Mouse (Mus musculus) kidney, postnatal 0 days (tissue): ENCODE measurements around the gene Cfap58. TPM values are rescaled to one million over a fixed set of nuclear protein-coding genes. Genes with fewer than 3 reads are reported as not detected.

ENCODE experiments used
- ATAC-seq: fragments of 200-750 bp; cut with Nextera tagmentation; replicated peaks from 2 replicates; pipeline ENCODE4 v1.8.0; 2017; ENCODE audit warnings: low read depth, moderate number of reproducible peaks, moderate TSS enrichment, moderate library complexity; ENCODE audit not compliant: low FRiP score
- DNase-seq: peaks from one replicate; pipeline ENCODE4 v3.0.0-alpha.2; 2016; ENCODE audit warnings: low spot score
- H3K27ac ChIP-seq: fragments of 300-500 bp; sonication (generic); 2 replicates; pipeline ENCODE4 v1.5.1; 2014; ENCODE audit warnings: mild to moderate bottlenecking
- H3K27me3 ChIP-seq: fragments of 300-500 bp; sonication (generic); 2 replicates; pipeline ENCODE4 v1.6.1; 2014; ENCODE audit warnings: low read length, mixed read lengths; ENCODE audit not compliant: insufficient read depth
- H3K36me3 ChIP-seq: fragments of 300-500 bp; sonication (generic); 2 replicates; pipeline ENCODE4 v1.6.1; 2014; ENCODE audit warnings: low read length, mixed read lengths; ENCODE audit not compliant: insufficient read depth
- H3K4me1 ChIP-seq: fragments of 300-500 bp; sonication (generic); replicated peaks from 2 replicates; pipeline ENCODE4 v1.6.1; 2014; ENCODE audit warnings: antibody characterized with exemption, low read length, mixed read lengths; ENCODE audit not compliant: insufficient read depth
- H3K4me2 ChIP-seq: fragments of 300-500 bp; sonication (generic); 2 replicates; pipeline ENCODE4 v1.6.1; 2014; ENCODE audit warnings: mild to moderate bottlenecking, low read length, moderate library complexity, mixed read lengths
- H3K4me3 ChIP-seq: fragments of 300-500 bp; sonication (generic); replicated peaks from 2 replicates; pipeline ENCODE4 v1.5.1; 2014; ENCODE audit warnings: low read depth, low read length
- H3K9ac ChIP-seq: fragments of 300-500 bp; sonication (generic); 2 replicates; pipeline ENCODE4 v1.6.1; 2014; ENCODE audit warnings: low read depth, low read length
- H3K9me3 ChIP-seq: fragments of 300-500 bp; sonication (generic); replicated peaks from 2 replicates; pipeline ENCODE4 v1.6.1; 2016; ENCODE audit warnings: low read length, inconsistent platforms, mixed read lengths
- CTCF ChIP-seq: IDR thresholded peaks from 2 replicates; pipeline ENCODE4 v1.5.1; 2016; ENCODE audit warnings: antibody characterized with exemption, low read depth, mild to moderate bottlenecking, moderate library complexity
- WGBS: fragments of 180-500 bp; shearing (Covaris S2); extraction: QIAGEN DNeasy Blood & Tissue Kit; methylation state at CpG from one replicate; pipeline ENCODE4 v1.1.7; 2014; 5-methylcytosine and 5-hydroxymethylcytosine counted together
- polyA plus RNA-seq: library from polyadenylated mRNA; unstranded; fragments of >200 nt; fragmentation: Nextera tagmentation; extraction: Ambion mirVana; gene quantifications from 2 replicates; pipeline ENCODE4 v1.2.1, GENCODE M21; 2015

Cfap58 gene
- polyA plus RNA-seq, 1 experiment from 2014 or later: not detected

GRCm38 (mm10) chr19:47913344-47913743 lies 24.1 kb upstream of the Cfap58 start:
- H3K4me1 ChIP-seq: no peaks in the 10 kb centered on the region; the same call in 1 of the 2 replicates
- DNase-seq (no peak), ATAC-seq (no peak)
- no peak overlapping the region for H3K27ac ChIP-seq
- H3K4me3 ChIP-seq: no peak overlapping the region
- H3K36me3 ChIP-seq: no peaks in the 10 kb centered on the region
- TF ChIP-seq CTCF: no peak
- H3K9ac ChIP-seq: no peak overlapping the region
- WGBS: 79% methylated on average over 7 of the region's 7 CpGs
- no peaks in the 10 kb centered on the region for H3K27me3 ChIP-seq
- H3K4me2 ChIP-seq: no peak overlapping the region
- no peaks in the 10 kb centered on the region for H3K9me3 ChIP-seq

GRCm38 (mm10) chr19:47914191-47914590 lies 23.3 kb upstream of the Cfap58 start:
- WGBS: 91% methylated on average over 4 of the region's 4 CpGs
- no peak for ATAC-seq

GRCm38 (mm10) chr19:47915251-47915650 lies 22.2 kb upstream of the Cfap58 start:
- TF ChIP-seq CTCF: no peak
- Histone ChIP-seq H3K4me1 (no peaks in the 10 kb centered on the region), H3K27me3 (no peaks in the 10 kb centered on the region), H3K4me2 (no peak overlapping the region), H3K9me3 (no peaks in the 10 kb centered on the region), H3K9ac (no peak overlapping the region), H3K36me3 (no peaks in the 10 kb centered on the region), H3K27ac (no peak overlapping the region), H3K4me3 (no peak overlapping the region)
- no peak for DNase-seq
- no peak for ATAC-seq
- 80% methylated on average over 4 of the region's 4 CpGs for WGBS

More at GRCm38 (mm10) chr19:47914191-47914590, 23.3 kb upstream of the Cfap58 start:
- Histone ChIP-seq H3K4me3 (no peak overlapping the region), H3K9ac (no peak overlapping the region), H3K9me3 (no peaks in the 10 kb centered on the region), H3K4me2 (no peak overlapping the region), H3K4me1 (no peaks in the 10 kb centered on the region; the same call in 1 of the 2 replicates), H3K36me3 (no peaks in the 10 kb centered on the region), H3K27ac (no peak overlapping the region), H3K27me3 (no peaks in the 10 kb centered on the region)
- TF ChIP-seq CTCF: no peak
- DNase-seq: no peak

- no peaks in the 10 kb centered on the region for H3K9me3 ChIP-seq
- DNase-seq (no peak), ATAC-seq (no peak)
- no peak overlapping the region for H3K27ac ChIP-seq
- H3K36me3 ChIP-seq: no peaks in the 10 kb centered on the region
- 48% methylated on average over 4 of the region's 4 CpGs for WGBS
- H3K4me2 ChIP-seq: peak overlapping the region; percentile 83
- no peaks in the 10 kb centered on the region for H3K27me3 ChIP-seq
- H3K4me3 ChIP-seq: peak overlapping the region; percentile 84
- no peak for TF ChIP-seq CTCF
- peak overlapping the region; percentile 81; the same call in 1 of the 2 replicates for H3K9ac ChIP-seq
- H3K4me1 ChIP-seq: no peaks in the 10 kb centered on the region
Measured at GRCm38 (mm10) chr19:47917396-47917795, 20.1 kb upstream of the Cfap58 start.

GRCm38 (mm10) chr19:47918016-47918415 lies 19.5 kb upstream of the Cfap58 start:
- no peak for DNase-seq
- Histone ChIP-seq H3K4me3 (peak overlapping the region; percentile 84), H3K27me3 (no peaks in the 10 kb centered on the region), H3K27ac (no peak overlapping the region; the same call in 1 of the 2 replicates), H3K4me1 (no peaks in the 10 kb centered on the region), H3K36me3 (no peaks in the 10 kb centered on the region), H3K9ac (peak overlapping the region; percentile 81), H3K9me3 (no peaks in the 10 kb centered on the region), H3K4me2 (peak overlapping the region; percentile 83)
- ATAC-seq: no peak
- TF ChIP-seq CTCF: no peak
- WGBS: 14% methylated on average over 9 of the region's 9 CpGs

- Histone ChIP-seq H3K9me3 (no peaks in the 10 kb centered on the region), H3K4me1 (no peaks in the 10 kb centered on the region), H3K27ac (peak overlapping the region; percentile 96), H3K9ac (peak overlapping the region; percentile 81), H3K36me3 (no peaks in the 10 kb centered on the region), H3K4me2 (peak overlapping the region; percentile 83), H3K4me3 (peak overlapping the region; percentile 84), H3K27me3 (no peaks in the 10 kb centered on the region)
- ATAC-seq: peak; percentile 26; the same call in 1 of the 2 replicates
- 1% methylated on average over 29 of the region's 29 CpGs for WGBS
- DNase-seq: peak; percentile 63
- TF ChIP-seq CTCF: no peak
Measured at GRCm38 (mm10) chr19:47918455-47919101, 18.9 kb upstream of the Cfap58 start.
